Mouse (Mus musculus) kidney, embryonic 14.5 days (tissue): ENCODE results near the gene Mbnl1. TPM values are rescaled to one million over a fixed set of nuclear protein-coding genes. Genes with fewer than 3 reads are reported as not detected.

Experiments
- ATAC-seq: fragments of 200-750 bp; cut with Nextera tagmentation; 2 replicates; pipeline ENCODE4 v1.8.0; 2017; ENCODE audit warnings: moderate number of reproducible peaks, mild to moderate bottlenecking, moderate TSS enrichment, moderate library complexity; ENCODE audit not compliant: low FRiP score, low TSS enrichment
- H3K27ac ChIP-seq: fragments of 300-500 bp; sonication (generic); 2 replicates; pipeline ENCODE4 v1.5.1; 2014; ENCODE audit warnings: low read depth, mild to moderate bottlenecking, low read length, moderate library complexity, mixed read lengths
- H3K27me3 ChIP-seq: fragments of 300-500 bp; sonication (generic); 2 replicates; pipeline ENCODE4 v1.6.1; 2014; ENCODE audit warnings: mild to moderate bottlenecking, low read length; ENCODE audit not compliant: control insufficient read depth, insufficient read depth
- H3K36me3 ChIP-seq: fragments of 300-500 bp; sonication (generic); 2 replicates; pipeline ENCODE4 v1.6.1; 2014; ENCODE audit warnings: low read length, mixed read lengths; ENCODE audit not compliant: control insufficient read depth, insufficient read depth
- H3K4me1 ChIP-seq: fragments of 300-500 bp; sonication (generic); 2 replicates; pipeline ENCODE4 v1.6.1; 2014; ENCODE audit warnings: low read length, mixed read lengths; ENCODE audit not compliant: control insufficient read depth, insufficient read depth
- H3K4me2 ChIP-seq: fragments of 300-500 bp; sonication (generic); replicated peaks from 2 replicates; pipeline ENCODE4 v1.6.1; 2014; ENCODE audit warnings: low read depth, mild to moderate bottlenecking, low read length
- H3K4me3 ChIP-seq: fragments of 300-500 bp; sonication (generic); 2 replicates; pipeline ENCODE4 v1.5.1; 2014; ENCODE audit warnings: mild to moderate bottlenecking, low read length
- H3K9ac ChIP-seq: fragments of 300-500 bp; sonication (generic); 2 replicates; pipeline ENCODE4 v1.6.1; 2014; ENCODE audit warnings: low read depth, mild to moderate bottlenecking, low read length, moderate library complexity
- H3K9me3 ChIP-seq: fragments of 300-500 bp; sonication (generic); 2 replicates; pipeline ENCODE4 v1.6.1; 2016; ENCODE audit warnings: low read length; ENCODE audit not compliant: control insufficient read depth
- WGBS: fragments of 180-500 bp; shearing (Covaris S2); extraction: QIAGEN DNeasy Blood & Tissue Kit; methylation state at CpG from one replicate; pipeline ENCODE4 v1.1.7; 2014; 5-methylcytosine and 5-hydroxymethylcytosine counted together
- polyA plus RNA-seq: library from polyadenylated mRNA; unstranded; fragments of >200 nt; fragmentation: Nextera tagmentation; extraction: Ambion mirVana; gene quantifications from 2 replicates; pipeline ENCODE4 v1.2.1, GENCODE M21; 2014

The Mbnl1 gene
- polyA plus RNA-seq, 1 experiment from 2014 or later, result 117 TPM

DNA sequence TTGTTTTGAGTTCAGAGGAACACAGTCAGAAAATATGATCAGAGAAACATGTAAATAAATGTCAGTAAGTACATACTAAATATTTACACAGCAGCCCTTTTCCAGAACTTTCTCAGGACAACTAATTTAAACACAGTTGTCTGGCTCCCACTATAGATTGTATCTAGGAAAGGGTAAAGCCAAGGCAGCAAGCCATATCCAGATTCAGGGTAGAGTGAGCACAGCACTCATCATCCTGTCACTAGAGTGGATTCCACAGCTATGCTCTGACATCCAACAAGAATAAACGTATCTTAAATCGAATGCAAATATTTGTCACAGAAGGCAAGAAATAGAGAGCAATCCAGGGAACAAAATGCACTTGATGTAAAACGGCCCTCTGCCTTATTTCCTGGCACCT lies 165.9 kb downstream of the Mbnl1 start:
- Histone ChIP-seq H3K9me3 (no peaks in the 10 kb centered on the region), H3K27ac (no peak overlapping the region), H3K27me3 (no peaks in the 10 kb centered on the region), H3K4me3 (no peak overlapping the region), H3K36me3 (no peaks in the 10 kb centered on the region), H3K4me1 (no peaks in the 10 kb centered on the region), H3K9ac (no peak overlapping the region), H3K4me2 (no peak overlapping the region)
- no peak for ATAC-seq
- 80% methylated on average over 3 of the region's 3 CpGs for WGBS

DNA sequence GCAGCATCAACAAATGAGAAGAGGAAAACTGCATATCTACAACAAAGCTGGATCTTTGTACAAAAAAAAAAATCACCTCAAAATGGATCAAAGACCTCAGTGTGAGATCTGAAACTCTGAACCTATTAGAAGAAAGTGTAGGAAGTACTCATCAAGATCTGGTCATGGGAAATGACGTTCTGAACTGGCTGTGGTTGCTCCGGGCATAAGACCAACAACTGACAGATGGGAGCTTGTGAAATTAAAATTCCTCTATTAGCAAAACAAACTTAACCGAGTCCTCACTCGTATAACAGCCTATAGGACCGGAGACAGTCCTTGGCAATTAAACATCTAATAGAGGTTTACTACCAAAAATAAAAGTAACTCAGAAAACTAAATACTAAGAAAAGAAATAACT lies 166.5 kb downstream of the Mbnl1 start:
- ATAC-seq, result no peak
- Histone ChIP-seq H3K4me2 (no peak overlapping the region), H3K4me1 (no peaks in the 10 kb centered on the region), H3K27me3 (no peaks in the 10 kb centered on the region), H3K9ac (no peak overlapping the region), H3K9me3 (no peaks in the 10 kb centered on the region), H3K27ac (no peak overlapping the region), H3K4me3 (no peak overlapping the region), H3K36me3 (no peaks in the 10 kb centered on the region)
- 62% methylated on average over 5 of the region's 5 CpGs for WGBS

DNA sequence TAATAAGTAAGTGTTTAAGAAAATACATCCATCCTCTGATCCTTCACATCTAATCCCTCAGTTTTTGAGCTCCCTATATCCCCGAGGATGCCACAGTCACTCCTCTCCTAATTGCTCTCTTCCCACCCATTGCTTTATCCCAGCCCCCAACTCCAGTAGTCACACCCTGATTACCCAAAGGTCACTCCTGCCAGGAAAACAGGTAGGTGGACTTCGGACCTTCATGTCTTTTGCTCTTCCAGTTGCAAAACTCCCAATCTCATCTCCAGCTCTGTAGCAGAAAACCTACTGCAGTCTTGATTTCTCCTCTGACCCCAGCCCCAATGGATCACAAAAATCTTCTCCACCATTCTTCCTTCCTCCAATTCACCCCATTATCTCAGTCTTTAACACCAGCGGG lies 169.6 kb downstream of the Mbnl1 start:
- H3K9me3 ChIP-seq, result no peaks in the 10 kb centered on the region
- H3K4me1 ChIP-seq, result no peaks in the 10 kb centered on the region
- no peak overlapping the region for H3K4me3 ChIP-seq
- no peak for ATAC-seq
- H3K4me2 ChIP-seq, result no peak overlapping the region
- H3K27ac ChIP-seq, result no peak overlapping the region
- H3K36me3 ChIP-seq, result no peaks in the 10 kb centered on the region
- no peak overlapping the region for H3K9ac ChIP-seq
- 87% methylated on average over 3 of the region's 3 CpGs for WGBS
- H3K27me3 ChIP-seq, result no peaks in the 10 kb centered on the region

DNA sequence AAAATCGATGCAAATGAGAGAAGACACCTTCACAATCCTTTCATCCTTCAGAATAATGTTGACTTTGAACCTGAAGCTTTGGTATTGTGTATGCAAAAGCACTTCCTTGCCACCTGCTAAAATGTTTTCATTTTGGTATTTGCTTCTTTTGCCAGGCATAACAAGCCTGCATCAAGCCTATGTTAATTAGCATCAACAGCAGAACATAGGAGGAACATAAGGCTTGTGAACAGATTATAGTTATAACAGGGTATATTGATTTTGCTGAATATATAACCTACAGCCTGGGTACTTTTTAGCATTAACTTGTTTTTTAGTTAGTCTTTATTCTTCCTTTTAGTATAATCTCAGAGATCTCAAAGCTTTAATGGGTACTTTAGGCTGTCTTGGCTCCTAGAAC lies 172.9 kb downstream of the Mbnl1 start:
- ATAC-seq, result no peak
- no peak overlapping the region for H3K9ac ChIP-seq
- no peak overlapping the region for H3K4me2 ChIP-seq
- no peak overlapping the region for H3K27ac ChIP-seq
- no peaks in the 10 kb centered on the region for H3K9me3 ChIP-seq
- H3K4me1 ChIP-seq, result no peaks in the 10 kb centered on the region
- H3K36me3 ChIP-seq, result no peaks in the 10 kb centered on the region
- H3K27me3 ChIP-seq, result no peaks in the 10 kb centered on the region
- no peak overlapping the region for H3K4me3 ChIP-seq
- 88% methylated on average over 1 of the region's 1 CpGs for WGBS

DNA sequence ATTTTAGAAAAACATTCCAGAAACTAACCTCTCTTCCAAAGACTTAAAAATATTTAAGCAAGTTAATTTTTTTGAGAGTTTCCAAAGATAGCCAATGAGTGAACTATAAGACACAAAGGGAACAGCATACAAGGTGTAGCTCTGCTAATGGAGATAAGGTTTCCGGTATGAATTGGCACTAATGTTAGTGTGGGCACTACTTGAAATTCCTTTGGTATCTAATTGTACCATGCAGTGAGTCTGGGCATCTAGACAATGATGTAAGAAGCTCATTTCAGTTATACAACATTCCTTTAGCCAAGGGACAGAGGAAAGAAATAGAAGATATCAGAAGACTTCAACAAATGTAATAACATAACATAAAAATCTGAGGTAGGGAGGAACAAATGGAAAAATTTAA lies 175.7 kb downstream of the Mbnl1 start:
- H3K4me3 ChIP-seq, result no peak overlapping the region

DNA sequence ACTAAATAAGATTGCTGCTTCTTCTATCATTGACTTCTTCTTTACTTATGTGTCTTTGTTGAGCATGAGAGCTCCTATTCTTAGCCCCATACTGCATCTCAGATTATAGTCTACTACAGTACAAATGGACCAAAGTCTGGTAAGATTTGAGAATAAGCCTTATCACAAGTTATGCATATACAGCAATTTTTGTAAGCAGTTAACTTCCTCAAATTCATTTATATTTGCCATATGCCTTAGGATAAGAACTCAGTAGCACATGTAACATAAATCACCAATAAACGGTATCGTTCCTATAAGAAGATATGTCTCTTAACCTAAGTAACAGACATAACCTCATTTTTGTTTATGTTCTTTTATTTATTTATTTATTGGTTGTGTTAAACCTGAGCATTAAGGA lies 188.1 kb downstream of the Mbnl1 start:
- Histone ChIP-seq H3K9ac (no peak overlapping the region), H3K36me3 (no peaks in the 10 kb centered on the region), H3K4me3 (no peak overlapping the region), H3K4me2 (no peak overlapping the region), H3K27ac (no peak overlapping the region), H3K9me3 (no peaks in the 10 kb centered on the region), H3K4me1 (no peaks in the 10 kb centered on the region), H3K27me3 (no peaks in the 10 kb centered on the region)
- 90% methylated on average over 2 of the region's 2 CpGs for WGBS
- no peak for ATAC-seq

More for the DNA sequence above, 175.7 kb downstream of the Mbnl1 start:
- ATAC-seq, result no peak
- no peaks in the 10 kb centered on the region for H3K4me1 ChIP-seq
- no peaks in the 10 kb centered on the region for H3K9me3 ChIP-seq
- no peaks in the 10 kb centered on the region for H3K27me3 ChIP-seq
- no peak overlapping the region for H3K4me2 ChIP-seq
- H3K27ac ChIP-seq, result no peak overlapping the region
- 92% methylated on average over 1 of the region's 1 CpGs for WGBS
- H3K36me3 ChIP-seq, result no peaks in the 10 kb centered on the region
- H3K9ac ChIP-seq, result no peak overlapping the region
